Mouse (Mus musculus): ENCODE data around the gene Smim27.
"Not testable (repeated sequence)": the region's sequence is repeated elsewhere in the genome, so short reads cannot be mapped to it uniquely, and the experiment has no call there.

The Smim27 gene

GRCm38 (mm10) chr4:40264321-40264720, 5.1 kb upstream of the Smim27 start:
- DNase-seq = no peak

GRCm38 (mm10) chr4:40267681-40268080, 1.7 kb upstream of the Smim27 start:
- DNase-seq = no peak

GRCm38 (mm10) chr4:40268204-40268813, 1.1 kb upstream of the Smim27 start:
- DNase-seq = peak; percentile 87

GRCm38 (mm10) chr4:40268835-40269234, 544 bp upstream of the Smim27 start:
- DNase-seq = no peak

DNA sequence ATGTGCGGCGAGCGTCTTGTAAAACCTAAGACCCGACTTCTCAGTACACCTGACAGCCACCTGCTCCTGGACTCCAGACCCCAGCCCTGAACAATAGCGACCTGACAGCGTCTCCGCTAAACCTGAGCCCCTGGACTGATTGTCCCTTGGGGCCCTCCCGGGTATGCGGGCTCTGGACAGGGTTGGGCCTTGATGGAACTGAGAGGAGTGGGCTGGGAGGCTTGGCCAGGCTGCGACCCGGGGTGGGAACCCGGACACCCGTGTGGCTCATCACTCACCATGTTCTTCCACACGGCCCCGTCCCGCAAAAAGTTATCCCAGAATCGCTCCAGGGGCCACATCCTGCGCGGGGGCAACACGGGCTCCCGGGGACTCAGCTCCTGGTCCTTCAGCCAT, 9.5 kb downstream of the Smim27 start:
- DNase-seq = no peak

- DNase-seq = peak; percentile 94
Measured at GRCm38 (mm10) chr4:40279276-40279900, 10.0 kb downstream of the Smim27 start, which contains the start of gene Ndufb6. Gene Ndufb6, minus strand, starts transcription at chr4:40279421.

GRCm38 (mm10) chr4:40285582-40285981, 16.2 kb downstream of the Smim27 start:
- DNase-seq = no peak

DNA sequence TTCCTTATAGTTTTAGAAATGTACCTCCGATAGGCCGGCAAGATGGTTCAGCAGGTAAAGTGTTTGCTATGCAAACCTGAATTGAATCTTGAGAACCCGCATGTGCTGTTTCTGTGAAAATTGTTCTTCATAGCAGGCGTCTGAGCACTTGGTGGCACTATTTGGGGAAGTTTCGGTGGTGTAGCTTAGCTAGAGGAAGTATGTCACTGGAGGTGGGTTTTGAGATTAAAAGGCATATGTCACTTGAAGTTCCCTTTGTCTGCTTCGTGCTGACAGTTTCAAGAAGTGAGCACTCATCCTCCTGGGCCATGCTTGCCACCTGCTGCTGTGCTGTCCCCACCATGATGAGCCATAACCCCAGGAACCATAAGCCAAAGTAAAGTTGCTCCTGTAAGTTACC, 18.0 kb downstream of the Smim27 start:
- DNase-seq = no peak

- DNase-seq = no peak
Measured at GRCm38 (mm10) chr4:40289046-40289445, 19.7 kb downstream of the Smim27 start.

DNA sequence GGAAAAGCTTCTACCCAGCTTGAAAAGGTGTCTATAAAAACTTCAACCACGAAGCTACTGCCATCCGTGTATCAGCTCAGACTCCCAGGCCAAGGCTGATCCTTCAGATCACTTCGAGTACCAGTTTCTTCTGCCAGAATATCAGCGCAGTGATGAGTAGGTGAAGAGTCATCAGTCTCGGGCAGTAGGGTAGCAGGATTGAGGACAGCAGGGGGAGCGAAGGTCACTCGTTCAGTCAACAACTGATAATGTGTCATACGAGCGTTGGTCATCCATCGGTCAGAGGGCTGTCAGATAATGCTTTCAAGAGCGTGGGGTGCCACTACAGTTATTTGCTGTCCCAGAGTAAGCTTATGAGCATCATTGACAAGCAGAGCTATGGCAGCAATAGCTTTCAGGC, 22.1 kb downstream of the Smim27 start:
- DNase-seq = not testable (repeated sequence)

GRCm38 (mm10) chr4:40299169-40299568, 29.8 kb downstream of the Smim27 start:
- DNase-seq = no peak

- peak; percentile 52 for DNase-seq
Measured at GRCm38 (mm10) chr4:40301076-40301789, 31.9 kb downstream of the Smim27 start.

GRCm38 (mm10) chr4:40302445-40303125, 33.2 kb downstream of the Smim27 start:
- no peak for DNase-seq

- no peak for DNase-seq
Measured at GRCm38 (mm10) chr4:40309682-40310081, 40.3 kb downstream of the Smim27 start.

DNA sequence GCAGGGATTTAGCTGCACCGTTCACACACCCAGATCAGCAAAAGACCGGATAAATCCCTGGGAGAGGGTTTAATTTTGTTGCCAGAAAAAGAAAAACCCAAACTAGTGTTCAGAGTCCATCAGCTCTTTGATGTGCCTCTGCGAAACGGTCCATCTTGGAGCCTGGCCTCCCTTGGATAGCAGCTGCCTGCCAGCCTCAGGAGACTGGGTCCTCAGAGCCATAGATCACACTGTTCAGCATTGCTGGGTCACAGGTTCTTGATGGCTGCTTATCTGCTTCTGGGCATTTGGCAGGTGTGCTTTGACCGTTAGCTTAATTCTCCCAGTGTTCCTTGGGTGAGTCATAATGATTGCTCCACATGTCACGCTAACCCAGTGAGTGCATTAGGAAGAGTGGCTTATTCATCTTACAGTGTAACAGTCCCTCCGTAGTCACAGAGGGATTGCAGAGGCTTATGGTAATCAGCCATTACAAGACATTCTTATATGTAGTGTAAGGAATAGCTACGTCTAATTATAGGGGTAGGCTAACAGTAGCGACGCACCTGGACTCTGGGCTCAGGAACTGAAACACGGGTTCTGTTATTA, 41.5 kb downstream of the Smim27 start:
- DNase-seq = no peak

DNA sequence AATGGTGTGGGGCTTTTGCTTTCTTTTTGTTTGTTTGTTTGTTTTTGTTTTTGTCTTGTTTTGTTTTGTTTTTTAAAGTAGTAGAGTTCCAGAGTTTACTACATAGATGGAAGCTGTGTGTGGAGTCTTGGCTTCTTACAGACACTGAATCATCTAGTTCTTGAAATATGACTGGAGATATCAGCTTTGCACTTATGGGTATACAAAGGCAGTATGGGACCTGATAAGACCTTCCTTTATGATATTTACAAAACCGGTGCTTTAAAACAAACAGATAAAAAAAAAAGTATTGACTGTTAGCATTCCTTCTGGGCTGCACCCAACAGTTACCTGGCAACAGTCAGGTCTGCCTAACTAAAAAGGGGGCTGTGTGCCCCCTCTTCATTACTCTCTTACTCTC, 42.8 kb downstream of the Smim27 start:
- no peak for DNase-seq

DNA sequence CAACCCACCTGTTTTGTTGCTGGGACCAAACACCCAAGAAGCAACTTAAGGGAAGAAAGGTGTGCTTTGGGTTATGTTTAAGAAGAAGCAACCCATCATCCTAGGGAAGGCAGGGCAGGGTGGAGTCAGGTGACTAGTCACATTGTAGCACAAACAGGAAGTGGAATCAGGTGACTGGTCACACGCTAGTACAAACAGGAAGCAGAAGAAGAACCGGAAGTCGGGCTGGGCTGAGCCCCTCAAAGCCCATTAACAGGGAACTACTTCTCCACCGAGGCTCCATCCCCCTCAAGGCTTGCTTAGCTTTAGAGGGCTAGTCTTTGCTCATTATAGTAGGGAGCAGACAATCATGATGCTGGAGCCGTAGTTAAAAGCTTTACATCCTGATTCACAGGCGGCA, 43.6 kb downstream of the Smim27 start:
- no peak for DNase-seq

DNA sequence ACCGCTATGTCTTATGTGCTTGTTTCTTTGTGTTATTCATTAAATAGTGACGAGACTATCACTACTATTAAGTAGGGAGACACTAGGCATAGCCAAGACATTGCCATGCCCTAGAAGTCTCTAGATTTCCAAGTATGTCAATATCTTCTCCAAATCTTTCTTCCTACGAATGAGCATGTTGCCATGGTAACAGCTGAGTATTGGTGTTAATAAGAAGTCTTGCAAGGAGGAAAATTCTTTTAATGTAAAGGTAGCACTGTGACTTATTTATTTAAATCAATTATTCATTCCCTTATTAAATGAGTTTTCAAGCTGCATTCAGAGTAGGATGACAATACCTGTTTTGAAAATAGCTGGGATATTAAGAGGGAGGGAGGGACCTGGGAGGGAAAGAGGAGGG, 48.0 kb downstream of the Smim27 start:
- no peak for DNase-seq

Data from cerebellum, adult 11-12 months (tissue).